Mouse (Mus musculus): ENCODE measurements at regions not wholly inside any gene's neighbourhood (a gene's known extent, or its start where the extent isn't known, plus 50 kb on each side); places are given as distances from the start of the nearest gene placed in this dataset.

DNA sequence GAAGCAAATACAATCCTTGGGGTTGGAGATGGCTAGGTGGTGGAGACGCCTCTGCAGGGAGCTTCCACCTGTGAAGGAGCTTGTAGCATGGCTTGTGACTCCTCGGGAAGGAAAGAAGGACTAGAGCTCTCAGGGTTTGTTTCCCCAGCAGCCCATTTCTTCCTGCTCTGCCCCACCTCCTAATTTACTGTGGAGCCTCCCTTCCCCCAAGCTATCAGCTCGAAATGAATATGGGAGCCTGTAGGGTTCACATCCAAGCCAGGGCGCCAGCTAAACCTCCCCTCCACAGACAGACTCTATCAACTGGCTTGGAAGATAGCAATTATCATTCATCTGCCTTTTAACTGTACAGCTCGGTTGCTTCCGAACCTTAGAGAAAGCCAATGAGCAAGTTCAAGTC is 70.3 kb upstream of the Slc4a7 start:
- TF ChIP-seq MAFK (IDR thresholded peaks at IDR 0.05; ENCODE audit: insufficient read depth, low read depth, low read length) (no peak), CHD2 (IDR thresholded peaks at IDR 0.05; ENCODE audit: low read depth, low read length) (no peak)
